Mouse (Mus musculus) central nervous system, embryonic 14 days (tissue): Measurements from ENCODE around the gene Trim32. TPM values are rescaled to one million over a fixed set of nuclear protein-coding genes. Genes with fewer than 3 reads are reported as not detected.

Experiments used
- polyA plus RNA-seq: library from polyadenylated mRNA; depleted of rRNA; stranded (reverse); fragments of >200 nt; gene quantifications from 2 replicates; pipeline ENCODE4 v1.2.3, GENCODE M21; 2012; rRNA removed

Gene Trim32
- 91.9 and 93.9 TPM in 2 replicates for polyA plus RNA-seq

DNA sequence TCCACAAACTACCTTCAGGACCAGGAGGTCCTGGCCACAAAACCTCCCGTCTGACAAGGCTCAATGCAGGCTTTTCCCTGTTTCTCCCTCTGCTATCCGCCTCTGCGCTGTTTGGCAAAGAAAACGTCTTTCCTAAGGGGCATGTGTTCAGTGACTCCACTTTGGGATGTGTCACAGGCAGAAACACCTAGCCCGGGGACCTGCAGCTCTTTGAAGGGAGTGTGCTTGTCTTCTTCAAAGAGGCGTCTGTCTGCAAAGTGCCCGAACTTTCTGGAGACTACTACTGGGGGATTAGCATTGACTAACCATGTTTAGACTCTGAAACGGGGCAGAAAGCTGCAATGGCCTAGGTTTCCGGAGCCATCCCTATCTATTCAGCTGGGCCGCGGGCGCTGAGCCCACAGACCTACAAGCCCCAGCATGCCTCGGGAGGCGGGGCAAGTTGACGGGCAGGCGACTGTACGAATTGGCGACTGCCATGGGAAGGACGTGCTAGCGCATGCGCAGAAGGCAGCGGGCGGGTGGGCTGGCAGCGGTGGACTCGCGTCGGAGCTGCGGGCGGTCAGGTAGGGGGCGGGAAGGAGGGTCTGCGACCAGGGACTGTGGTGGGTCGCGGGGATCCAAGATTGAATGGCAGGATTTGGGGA lies at the start of gene Trim32:
Gene Trim32, plus strand, starts transcription at position 483 of the 647 bp plus-strand sequence.

